Comparison of ENCODE assay signal across 8 mouse cellular contexts in genomic region chr5:25800929-25801328, GRCm38 (mm10). TPM values are rescaled to one million over a fixed set of nuclear protein-coding genes. Genes with fewer than 3 reads are reported as not detected.
DNase-seq lines count a peak whose midpoint lies in the region.

No protein-coding gene starts in this region.

- intact Hi-C loops in gastrocnemius, postnatal 14 days (cut with DNase I; ENCODE audit: low total_unique reads) = no loop called here

- peak; percentile 38 for DNase-seq in gastrocnemius, adult 18-20 months (ENCODE audit: low spot score)
- DNase-seq in gastrocnemius, postnatal 14 days = no peak
- DNase-seq in right cerebral cortex, postnatal 4 days = peak; percentile 30
- no peak for DNase-seq in right cerebral cortex, postnatal 14 days
- DNase-seq in cerebellum, postnatal 10 days = peak; percentile 78 to 83
- no peak for DNase-seq in spleen, postnatal 36 days (ENCODE audit: low spot score in 2 of 2)
- DNase-seq in thymus, postnatal 0 days (ENCODE audit: low spot score) = no peak
- no peak for DNase-seq in testis, postnatal 14 days (ENCODE audit: low spot score)

RNA-seq across cellular contexts. Expression of gene Actr3b, which starts 41.1 kb away (rescaled TPM):
- total RNA-seq in gastrocnemius, adult 18-20 months (2021) = 10 to 100 TPM; 10.7 to 21.0 TPM
- total RNA-seq in gastrocnemius, postnatal 14 days (2021) = 1 to 10 TPM; 1.1 to 1.5 TPM
- 1.3 and 1.9 TPM in 2 replicates for polyA plus RNA-seq in thymus, postnatal 0 days (2015; fragmentation: Nextera tagmentation; extraction: Ambion mirVana)

Comparison
In these comparisons a context has a peak if more than half of its experiments do, and no peak if none do; other contexts are left out.
1. DNase-seq: peak in gastrocnemius, adult 18-20 months (single experiment), right cerebral cortex, postnatal 4 days (single experiment) and cerebellum, postnatal 10 days (2 of 2); none in gastrocnemius, postnatal 14 days (single experiment), right cerebral cortex, postnatal 14 days (single experiment), spleen, postnatal 36 days (0 of 2), thymus, postnatal 0 days (single experiment) and testis, postnatal 14 days (single experiment).
2. RNA of gene Actr3b, which starts 41.1 kb away (total RNA-seq): 10.7 to 21.0 TPM in gastrocnemius, adult 18-20 months; 1.1 to 1.5 TPM in gastrocnemius, postnatal 14 days; every median in the first group is over 4 times any median in the second.